Mouse (Mus musculus): Measurements from ENCODE around the gene Cdk10. TPM values are rescaled to one million over a fixed set of nuclear protein-coding genes. Genes with fewer than 3 reads are reported as not detected.

The Cdk10 gene
- polyA plus RNA-seq, 1 experiment from 2014 or later: 8.9 TPM

DNA sequence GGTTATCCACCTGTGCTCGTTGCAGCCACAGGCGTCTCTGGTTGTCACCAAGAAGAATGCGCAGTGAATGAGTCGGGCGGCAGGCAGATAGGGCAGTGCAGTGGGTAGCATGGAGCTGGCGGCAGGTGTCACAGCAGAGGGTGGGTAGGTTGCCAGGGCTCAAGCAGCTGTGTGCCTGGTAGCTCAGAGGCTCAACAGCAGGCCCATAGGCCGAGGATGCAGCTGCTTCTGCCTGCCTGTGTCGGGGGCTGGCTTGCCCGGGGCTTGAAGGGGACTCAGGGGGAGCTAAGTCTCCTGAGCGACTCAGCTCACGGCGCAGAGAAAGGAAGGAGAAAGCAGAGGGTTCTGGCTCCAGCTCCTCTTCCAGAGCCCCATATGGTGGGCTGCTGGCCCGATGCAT is 8.7 kb downstream of the Cdk10 start:
- H3K4me3 ChIP-seq (replicated peaks): no peak overlapping the region
- no peak overlapping the region for H3K4me2 ChIP-seq
- H3K9me3 ChIP-seq (replicated peaks): no peaks in the 10 kb centered on the region
- 62% methylated on average over 13 of the region's 13 CpGs for WGBS (ENCODE audit: insufficient replicate concordance)
- no peak for ATAC-seq (ENCODE audit: insufficient read depth)
- H3K36me3 ChIP-seq (replicated peaks): no peaks in the 10 kb centered on the region
- H3K27ac ChIP-seq (replicated peaks): no peak overlapping the region
- no peak overlapping the region for H3K9ac ChIP-seq
- peaks cover 42% of the 10 kb centered on the region for H3K27me3 ChIP-seq
- peaks cover 22% of the 10 kb centered on the region for H3K4me1 ChIP-seq (replicated peaks)

DNA sequence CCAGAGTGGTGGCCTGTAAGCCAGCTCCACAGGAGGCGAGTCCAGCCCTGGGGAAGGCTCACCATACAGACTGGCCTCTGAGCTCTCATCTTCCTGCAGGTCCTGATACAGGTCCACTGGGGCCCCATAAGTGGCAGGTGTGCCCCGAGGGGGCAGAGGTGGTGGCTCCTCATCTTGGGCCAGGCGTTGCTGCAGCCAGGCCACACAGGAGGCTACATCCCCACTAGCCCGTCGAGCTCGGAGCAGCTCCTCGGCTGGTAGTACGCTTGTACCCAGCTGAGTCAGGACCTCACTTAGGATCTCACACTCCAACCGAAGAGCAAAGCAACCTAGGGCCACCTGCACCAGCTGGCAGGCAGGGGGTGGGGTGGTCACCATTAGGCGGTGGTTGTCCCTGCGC is 9.1 kb downstream of the Cdk10 start:
- no peak for ATAC-seq (ENCODE audit: insufficient read depth)
- no peak overlapping the region for H3K4me3 ChIP-seq (replicated peaks)
- H3K36me3 ChIP-seq (replicated peaks): no peaks in the 10 kb centered on the region
- H3K27me3 ChIP-seq: peaks cover 42% of the 10 kb centered on the region
- WGBS (ENCODE audit: insufficient replicate concordance): 71% methylated on average over 11 of the region's 11 CpGs
- no peaks in the 10 kb centered on the region for H3K9me3 ChIP-seq (replicated peaks)
- peaks cover 22% of the 10 kb centered on the region for H3K4me1 ChIP-seq (replicated peaks)
- no peak overlapping the region for H3K27ac ChIP-seq (replicated peaks)
- no peak overlapping the region for H3K4me2 ChIP-seq
- no peak overlapping the region for H3K9ac ChIP-seq

DNA sequence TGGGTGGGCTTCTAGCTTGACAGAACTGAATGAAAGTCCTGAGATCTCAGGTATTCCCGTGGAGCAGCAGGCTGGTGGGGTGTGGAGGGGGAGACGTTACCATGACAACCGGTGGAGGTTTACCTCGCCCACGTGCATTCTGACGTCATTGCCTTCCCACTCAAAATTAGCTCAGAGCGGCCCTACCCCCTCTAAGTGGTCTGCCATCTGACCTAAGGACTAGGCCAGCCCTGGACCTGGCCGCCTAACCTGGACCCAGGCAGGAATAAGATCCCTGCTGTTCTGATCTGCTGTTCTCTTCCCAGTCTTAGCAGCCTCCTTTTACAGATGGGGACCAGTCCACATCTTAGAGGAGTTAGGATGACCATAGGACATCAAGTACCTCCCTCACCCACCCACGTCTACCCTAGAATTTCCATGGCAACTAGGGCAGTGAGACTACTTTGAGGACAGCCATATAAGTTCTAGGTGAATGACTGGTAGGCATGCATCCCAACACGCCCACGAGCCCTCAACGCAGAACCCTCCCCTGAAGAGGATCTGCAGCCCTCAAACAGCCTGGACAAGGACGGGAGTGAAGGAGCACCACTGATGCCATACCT is 10.4 kb downstream of the Cdk10 start:
- Histone ChIP-seq H3K4me1 (replicated peaks) (peaks cover 22% of the 10 kb centered on the region), H3K27me3 (peaks cover 42% of the 10 kb centered on the region), H3K4me3 (replicated peaks) (peak overlapping the region; percentile 67), H3K9me3 (replicated peaks) (no peaks in the 10 kb centered on the region), H3K4me2 (peak overlapping the region; percentile 93), H3K27ac (replicated peaks) (no peak overlapping the region), H3K9ac (peak overlapping the region; percentile 61; the same call in 1 of the 2 replicates), H3K36me3 (replicated peaks) (no peaks in the 10 kb centered on the region)
- WGBS (ENCODE audit: insufficient replicate concordance): 32% methylated on average over 13 of the region's 13 CpGs
- ATAC-seq (ENCODE audit: insufficient read depth): no peak

DNA sequence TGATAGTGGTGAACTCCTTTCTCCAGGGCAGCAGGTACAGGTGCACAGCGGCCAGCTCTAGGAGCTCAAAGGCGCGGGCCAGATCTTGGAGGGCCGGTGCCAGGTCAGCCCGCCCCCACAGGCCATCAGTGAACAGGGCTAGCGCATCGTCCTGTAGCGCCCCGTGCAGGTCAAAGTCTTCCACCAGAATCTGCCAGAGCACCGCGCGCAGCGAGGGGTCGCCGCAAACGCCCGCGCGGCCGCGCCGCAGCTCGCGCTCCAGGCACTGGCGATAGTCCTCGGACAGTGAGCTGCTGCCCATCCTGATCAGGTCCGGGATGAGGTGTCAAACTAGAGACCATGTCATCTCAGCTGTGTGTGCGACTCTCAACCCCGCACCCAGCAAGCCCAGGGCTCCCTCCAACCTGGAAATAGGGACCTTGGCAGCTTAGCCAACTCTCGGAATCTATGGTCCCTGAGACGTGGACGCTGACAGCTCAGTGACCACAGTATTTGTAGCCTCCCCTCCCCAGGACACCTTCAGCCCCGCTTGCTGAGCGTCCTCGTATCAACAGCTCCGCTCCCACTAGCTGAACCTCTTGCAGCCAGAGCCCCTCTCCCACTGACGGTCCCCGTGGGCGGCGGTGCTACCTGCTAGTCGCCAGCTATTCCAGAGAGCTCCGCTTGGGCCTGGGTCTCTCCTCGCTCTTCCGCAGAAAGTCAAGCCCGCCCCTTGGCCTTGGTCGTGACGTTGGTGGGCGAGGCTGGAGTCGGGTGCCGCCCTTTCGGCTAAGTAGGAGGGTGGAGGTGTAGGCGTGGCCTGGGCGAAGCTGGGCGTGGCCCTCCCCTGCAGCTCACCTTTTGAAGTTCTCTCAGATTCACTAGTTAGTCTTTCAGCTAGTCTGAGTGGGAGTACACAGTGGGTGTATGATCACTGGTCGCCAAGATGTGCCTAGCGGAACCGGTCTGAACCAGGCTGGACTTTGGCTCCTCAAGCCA is 11.2 kb downstream of the Cdk10 start, which contains the start of gene Spata2l:
Gene Spata2l (minus strand): TSS at position 714 of the 978 bp plus-strand sequence.
- peak within 1 kb of the TSS; percentile 61 for H3K9ac ChIP-seq
- H3K36me3 ChIP-seq (replicated peaks): no peaks in the 10 kb centered on the region
- 1% methylated on average over 57 of the region's 57 CpGs for WGBS (ENCODE audit: insufficient replicate concordance)
- H3K4me3 ChIP-seq (replicated peaks): peak within 1 kb of the TSS; percentile 67
- no peaks in the 10 kb centered on the region for H3K9me3 ChIP-seq (replicated peaks)
- peak within 1 kb of the TSS; percentile 93 for H3K4me2 ChIP-seq
- H3K4me1 ChIP-seq (replicated peaks): peaks cover 22% of the 10 kb centered on the region
- 0 out of 2 replicates have a peak within 1 kb of the TSS, but pooled peaks have one; percentile 14 for H3K27ac ChIP-seq (replicated peaks)
- peak; percentile 73 for ATAC-seq (ENCODE audit: insufficient read depth)
- peaks cover 42% of the 10 kb centered on the region for H3K27me3 ChIP-seq

DNA sequence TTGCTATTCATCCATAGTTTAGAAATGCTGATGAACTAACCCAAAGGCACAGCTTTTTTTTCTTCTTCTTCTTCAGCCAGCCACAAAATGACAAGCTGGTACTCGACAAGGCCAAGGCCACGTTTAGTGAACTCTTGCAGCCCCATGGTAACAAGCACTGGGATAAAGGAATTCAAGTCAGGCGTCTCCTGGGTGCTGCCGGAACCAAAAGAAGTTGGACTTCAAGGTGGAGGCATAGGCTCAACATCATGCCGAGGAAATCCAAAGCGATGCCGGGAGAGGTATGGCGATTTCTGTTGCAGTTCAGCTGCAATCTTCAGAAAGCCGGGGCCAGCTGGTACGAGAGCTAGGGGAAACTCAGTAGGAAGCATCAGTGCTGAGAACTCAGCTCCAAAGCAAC is 14.8 kb downstream of the Cdk10 start:
- H3K36me3 ChIP-seq (replicated peaks): 0 out of 2 replicates have a peak, but pooled peaks cover 5% of the 10 kb centered on the region
- 81% methylated on average over 10 of the region's 10 CpGs for WGBS (ENCODE audit: insufficient replicate concordance)
- H3K4me1 ChIP-seq (replicated peaks): peaks cover 40% of the 10 kb centered on the region
- ATAC-seq (ENCODE audit: insufficient read depth): no peak
- H3K27ac ChIP-seq (replicated peaks): no peak overlapping the region
- H3K27me3 ChIP-seq: peaks cover 25% of the 10 kb centered on the region
- no peak overlapping the region for H3K4me2 ChIP-seq
- no peaks in the 10 kb centered on the region for H3K9me3 ChIP-seq (replicated peaks)
- H3K9ac ChIP-seq: no peak overlapping the region
- no peak overlapping the region for H3K4me3 ChIP-seq (replicated peaks)

DNA sequence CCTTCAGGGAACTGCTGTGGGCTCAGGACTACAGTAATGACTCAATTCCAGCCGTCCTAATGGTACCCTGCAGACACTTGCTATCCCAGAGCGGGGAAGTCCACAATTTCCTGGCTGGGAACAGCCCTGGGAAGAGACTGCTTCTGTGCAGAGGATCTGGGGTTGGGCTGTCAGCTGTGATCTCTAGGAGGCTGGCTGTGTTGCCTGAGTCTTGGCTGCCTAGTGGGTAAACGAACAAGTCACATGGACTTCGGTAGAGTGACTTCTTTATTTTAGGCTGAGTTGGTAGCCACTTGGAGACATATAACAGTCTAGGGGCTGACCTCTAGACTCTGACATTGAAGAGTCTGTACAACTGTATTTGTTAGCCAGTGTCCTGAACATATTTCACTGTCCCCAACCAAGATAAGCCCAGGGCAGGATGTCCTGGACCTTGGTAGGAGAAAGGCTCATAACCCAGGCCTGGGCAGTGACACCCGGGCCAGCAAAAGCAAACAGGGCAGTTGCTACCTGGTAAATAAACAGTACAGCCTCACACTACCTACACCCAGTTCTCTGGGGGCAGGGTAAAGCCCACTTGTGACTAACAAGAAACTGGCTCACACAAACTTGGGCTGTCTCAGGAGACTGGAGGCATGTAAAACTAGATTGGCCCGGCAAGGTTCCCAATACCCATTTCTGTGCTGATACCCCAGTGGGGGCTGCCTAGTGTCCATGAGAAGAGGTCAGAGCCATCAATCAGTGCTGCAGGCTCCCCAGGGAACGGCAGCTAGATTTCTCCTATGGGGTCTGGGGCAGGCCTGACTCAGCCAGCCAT is 17.7 kb downstream of the Cdk10 start:
- 62% methylated on average over 7 of the region's 7 CpGs for WGBS (ENCODE audit: insufficient replicate concordance)
- H3K36me3 ChIP-seq (replicated peaks): peaks cover 27% of the 10 kb centered on the region
- ATAC-seq (ENCODE audit: insufficient read depth): 0 out of 2 replicates have a peak, but pooled peaks have one; percentile 19
- no peak overlapping the region for H3K4me2 ChIP-seq
- no peak overlapping the region for H3K9ac ChIP-seq
- 0 out of 2 replicates have a peak overlapping the region, but pooled peaks have one; percentile 14 for H3K27ac ChIP-seq (replicated peaks)
- no peaks in the 10 kb centered on the region for H3K9me3 ChIP-seq (replicated peaks)
- no peaks in the 10 kb centered on the region for H3K27me3 ChIP-seq
- H3K4me1 ChIP-seq (replicated peaks): peaks cover 18% of the 10 kb centered on the region
- no peak overlapping the region for H3K4me3 ChIP-seq (replicated peaks)

DNA sequence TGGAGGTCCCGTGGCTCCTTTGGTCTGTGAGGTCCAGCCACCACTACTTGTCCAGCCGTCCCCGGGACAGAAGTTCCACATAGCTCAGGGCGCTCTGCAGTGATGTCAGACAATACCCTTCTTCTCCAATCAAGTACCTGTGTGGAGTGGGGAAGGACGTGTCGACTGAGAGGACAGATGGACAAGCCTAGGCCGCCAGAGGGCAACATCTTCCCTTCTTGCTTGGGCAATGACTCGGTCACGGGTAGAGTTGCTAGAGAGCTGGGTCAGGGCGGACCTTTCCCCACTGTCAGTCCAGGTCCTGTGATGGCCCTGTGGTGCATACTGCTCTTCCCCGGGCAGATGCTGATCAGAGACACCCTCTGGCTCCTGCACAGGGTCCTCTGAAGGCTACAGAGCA is 18.4 kb downstream of the Cdk10 start:
- peaks cover 18% of the 10 kb centered on the region for H3K4me1 ChIP-seq (replicated peaks)
- peaks cover 34% of the 10 kb centered on the region for H3K36me3 ChIP-seq (replicated peaks)
- no peak overlapping the region for H3K9ac ChIP-seq
- H3K9me3 ChIP-seq (replicated peaks): no peaks in the 10 kb centered on the region
- peak; percentile 13; the same call in 1 of the 2 replicates for ATAC-seq (ENCODE audit: insufficient read depth)
- WGBS (ENCODE audit: insufficient replicate concordance): 66% methylated on average over 11 of the region's 11 CpGs
- H3K4me3 ChIP-seq (replicated peaks): no peak overlapping the region
- H3K4me2 ChIP-seq: no peak overlapping the region
- no peaks in the 10 kb centered on the region for H3K27me3 ChIP-seq
- 0 out of 2 replicates have a peak overlapping the region, but pooled peaks have one; percentile 14 for H3K27ac ChIP-seq (replicated peaks)

DNA sequence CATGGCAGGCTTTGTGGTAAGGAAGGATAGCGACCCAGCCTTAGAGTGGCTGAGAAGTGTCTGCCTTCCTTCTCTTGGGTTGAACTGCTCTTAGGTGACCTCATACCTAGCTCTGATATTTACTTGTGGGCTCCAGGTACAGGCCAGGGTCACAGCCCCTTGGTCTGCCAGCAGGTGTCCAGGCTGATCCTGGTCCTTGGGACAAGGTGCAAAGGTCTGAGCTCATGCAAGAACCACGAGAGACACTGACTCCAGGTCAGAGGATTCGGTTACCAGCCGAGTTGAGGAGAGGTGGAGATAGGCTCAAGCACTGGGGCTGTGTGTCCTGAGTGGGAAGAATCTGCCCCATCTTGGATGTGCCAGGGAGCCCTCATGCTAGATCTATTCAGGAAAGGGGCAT is 19.7 kb downstream of the Cdk10 start:
- no peak overlapping the region for H3K27ac ChIP-seq (replicated peaks)
- no peak overlapping the region for H3K4me3 ChIP-seq (replicated peaks)
- no peak overlapping the region for H3K9ac ChIP-seq
- H3K4me1 ChIP-seq (replicated peaks): peaks cover 18% of the 10 kb centered on the region
- no peak overlapping the region for H3K4me2 ChIP-seq
- peaks cover 34% of the 10 kb centered on the region for H3K36me3 ChIP-seq (replicated peaks)
- no peaks in the 10 kb centered on the region for H3K27me3 ChIP-seq
- peak; percentile 19 for ATAC-seq (ENCODE audit: insufficient read depth)
- WGBS (ENCODE audit: insufficient replicate concordance): 58% methylated on average over 4 of the region's 4 CpGs
- H3K9me3 ChIP-seq (replicated peaks): no peaks in the 10 kb centered on the region

DNA sequence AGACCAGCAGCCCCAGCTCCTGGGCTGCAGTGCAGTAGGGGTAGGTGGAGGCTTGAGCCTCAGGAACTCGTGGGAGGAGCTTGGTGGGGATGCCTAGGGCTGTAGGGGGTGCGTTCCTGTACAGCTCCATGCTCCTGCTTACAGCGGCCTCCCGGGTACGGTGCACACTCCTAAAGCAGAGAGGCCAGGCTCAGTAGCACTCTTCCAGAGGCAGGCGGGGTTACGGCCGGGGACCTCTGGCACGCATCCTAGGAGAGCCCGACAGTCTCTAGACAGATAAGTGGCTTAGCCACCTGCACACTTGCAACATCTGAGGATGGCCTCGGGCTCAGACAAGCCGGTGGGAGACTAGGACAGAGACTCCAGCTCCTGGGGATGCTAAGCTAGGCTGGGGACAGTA is 20.9 kb downstream of the Cdk10 start:
- H3K4me1 ChIP-seq (replicated peaks): peaks cover 18% of the 10 kb centered on the region
- peaks cover 37% of the 10 kb centered on the region for H3K36me3 ChIP-seq (replicated peaks)
- ATAC-seq (ENCODE audit: insufficient read depth): no peak
- H3K9ac ChIP-seq: no peak overlapping the region
- H3K9me3 ChIP-seq (replicated peaks): no peaks in the 10 kb centered on the region
- WGBS (ENCODE audit: insufficient replicate concordance): 79% methylated on average over 12 of the region's 12 CpGs
- no peak overlapping the region for H3K4me3 ChIP-seq (replicated peaks)
- no peaks in the 10 kb centered on the region for H3K27me3 ChIP-seq
- H3K27ac ChIP-seq (replicated peaks): no peak overlapping the region
- H3K4me2 ChIP-seq: no peak overlapping the region

DNA sequence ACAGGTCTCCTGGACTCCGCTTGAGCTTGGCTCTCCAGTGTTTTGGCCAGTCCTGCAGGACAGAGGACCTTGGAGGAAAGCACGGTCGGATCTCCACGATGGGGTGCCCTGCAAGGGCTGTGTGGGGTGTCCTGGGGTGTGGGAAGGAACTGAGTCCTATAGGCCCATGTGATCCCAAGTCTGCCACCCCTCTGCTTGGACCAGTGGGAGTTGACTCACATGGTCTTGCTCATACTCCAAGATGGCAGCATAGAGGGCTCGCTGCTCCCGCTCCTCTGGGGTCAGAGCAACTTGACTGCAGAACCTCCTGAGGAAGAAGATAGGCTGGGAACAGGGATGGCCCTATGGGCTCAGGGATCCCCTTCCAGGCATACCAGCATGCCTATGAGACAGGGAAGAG is 23.1 kb downstream of the Cdk10 start:
- ATAC-seq (ENCODE audit: insufficient read depth): no peak
- Histone ChIP-seq H3K9ac (no peak overlapping the region), H3K36me3 (replicated peaks) (peaks cover 40% of the 10 kb centered on the region), H3K9me3 (replicated peaks) (no peaks in the 10 kb centered on the region), H3K27me3 (no peaks in the 10 kb centered on the region), H3K27ac (replicated peaks) (no peak overlapping the region), H3K4me3 (replicated peaks) (no peak overlapping the region), H3K4me1 (replicated peaks) (peaks cover 25% of the 10 kb centered on the region), H3K4me2 (no peak overlapping the region)
- WGBS (ENCODE audit: insufficient replicate concordance): 85% methylated on average over 6 of the region's 6 CpGs

All from liver, embryonic 15.5 days (tissue).